Mouse (Mus musculus): ENCODE data around the gene Prkca. TPM values are rescaled to one million over a fixed set of nuclear protein-coding genes. Genes with fewer than 3 reads are reported as not detected.

The Prkca gene
- total and polyA plus RNA-seq, 3 experiments: 15.3 to 30.9 (median 19.9) TPM

DNA sequence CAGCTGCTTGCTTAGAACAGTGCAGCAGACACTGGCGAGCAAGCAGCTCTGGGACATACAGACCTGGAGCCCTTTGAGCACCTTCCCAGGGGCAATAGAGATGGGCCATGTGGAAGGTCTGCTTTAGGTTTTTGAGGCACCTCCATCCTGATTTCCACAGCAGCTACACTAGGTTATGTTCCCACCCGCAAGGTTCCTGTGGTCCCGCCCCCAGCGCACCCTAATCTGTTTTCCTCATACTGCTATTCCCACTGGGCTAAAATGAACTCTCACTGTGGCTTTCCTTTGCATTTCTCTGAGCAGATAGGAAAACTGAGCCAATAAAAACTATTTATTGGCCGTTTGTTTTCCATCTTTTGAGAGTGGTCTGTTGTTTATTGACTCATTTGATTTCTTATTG, 308.0 kb downstream of the Prkca start:
- H3K27me3 ChIP-seq (ENCODE audit: control insufficient read depth in 1 of 2, insufficient read depth in 2 of 2, low read length in 2 of 2): no peaks in the 10 kb centered on the region
- TF ChIP-seq ZKSCAN1 (IDR thresholded peaks at IDR 0.05; ENCODE audit: low read depth, low read length) (no peak), GATA1 (IDR thresholded peaks at IDR 0.05; ENCODE audit: low read depth, low read length) (no peak), GABPA (IDR thresholded peaks at IDR 0.05; ENCODE audit: low read depth, low read length) (no peak), CTCF (IDR thresholded peaks at IDR 0.05 in 2 of 3, conservative IDR thresholded peaks at IDR 0.05 in 1 of 3; ENCODE audit: control insufficient read depth in 1 of 3, insufficient read depth in 1 of 3, low read depth in 2 of 3, low read length in 3 of 3, poor library complexity in 1 of 3, severe bottlenecking in 1 of 3) (no peak), KAT2A (conservative IDR thresholded peaks at IDR 0.05; ENCODE audit: low read depth, low read length) (no peak), SIN3A (IDR thresholded peaks at IDR 0.05; ENCODE audit: low read length) (no peak), EP300 (IDR thresholded peaks at IDR 0.05; ENCODE audit: low read depth in 1 of 2, low read length in 2 of 2) (no peak), MAFK (IDR thresholded peaks at IDR 0.05; ENCODE audit: borderline replicate concordance, low read depth, low read length) (no peak), ETS1 (IDR thresholded peaks at IDR 0.05; ENCODE audit: low read depth, low read length) (no peak)
- no peaks in the 10 kb centered on the region for H3K36me3 ChIP-seq (ENCODE audit: control insufficient read depth in 1 of 2, insufficient read depth in 2 of 2, low read length in 2 of 2)
- H3K4me3 ChIP-seq (ENCODE audit: control insufficient read depth in 1 of 2, insufficient read depth in 1 of 2, low read depth in 2 of 2, low read length in 2 of 2): no peak overlapping the region
- H3K4me1 ChIP-seq (ENCODE audit: control insufficient read depth in 1 of 2, insufficient read depth in 2 of 2, low read length in 2 of 2): no peaks in the 10 kb centered on the region
- H3K27ac ChIP-seq (ENCODE audit: control insufficient read depth, low read depth, low read length): no peak overlapping the region
- DNase-seq (ENCODE audit: low read depth, low spot score): no peak
- H3K9me3 ChIP-seq (replicated peaks; ENCODE audit: insufficient read depth, low read length): no peaks in the 10 kb centered on the region
- no peaks in the 10 kb centered on the region for H3K79me2 ChIP-seq (ENCODE audit: control insufficient read depth, insufficient read depth, low read length, poor library complexity)
- no peak overlapping the region for H3K9ac ChIP-seq (ENCODE audit: control insufficient read depth, low read depth, low read length, poor library complexity, severe bottlenecking)

DNA sequence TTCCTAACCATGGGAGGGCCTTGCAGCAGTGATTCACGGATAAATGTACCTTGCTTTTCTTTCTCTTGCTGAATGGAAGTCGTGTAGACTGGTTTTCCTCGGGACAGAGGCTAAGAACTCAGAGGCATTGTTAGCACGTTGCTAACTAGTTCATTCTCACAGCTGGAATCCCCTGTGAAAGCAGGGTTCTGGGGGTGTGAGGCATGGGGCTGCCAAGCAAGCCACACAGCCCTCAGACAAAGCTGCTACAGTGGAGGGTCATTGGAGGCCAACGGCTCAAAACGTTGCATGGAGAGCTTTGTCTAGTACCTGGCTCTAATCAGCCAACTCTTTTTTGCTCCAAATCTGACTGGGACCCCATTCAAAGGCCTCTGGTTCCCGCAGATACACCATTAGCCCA, 309.4 kb downstream of the Prkca start:
- no peaks in the 10 kb centered on the region for H3K27me3 ChIP-seq (ENCODE audit: control insufficient read depth in 1 of 2, insufficient read depth in 2 of 2, low read length in 2 of 2)
- no peaks in the 10 kb centered on the region for H3K36me3 ChIP-seq (ENCODE audit: control insufficient read depth in 1 of 2, insufficient read depth in 2 of 2, low read length in 2 of 2)
- no peak overlapping the region for H3K9ac ChIP-seq (ENCODE audit: control insufficient read depth, low read depth, low read length, poor library complexity, severe bottlenecking)
- no peaks in the 10 kb centered on the region for H3K9me3 ChIP-seq (replicated peaks; ENCODE audit: insufficient read depth, low read length)
- H3K79me2 ChIP-seq (ENCODE audit: control insufficient read depth, insufficient read depth, low read length, poor library complexity): no peaks in the 10 kb centered on the region
- no peak for TF ChIP-seq EP300 (IDR thresholded peaks at IDR 0.05; ENCODE audit: low read depth in 1 of 2, low read length in 2 of 2)
- no peak for TF ChIP-seq ZNF384 (IDR thresholded peaks at IDR 0.05; ENCODE audit: low read depth, low read length)
- no peak for TF ChIP-seq RCOR1 (IDR thresholded peaks at IDR 0.05; ENCODE audit: low read depth, low read length)
- H3K4me3 ChIP-seq (ENCODE audit: control insufficient read depth in 1 of 2, insufficient read depth in 1 of 2, low read depth in 2 of 2, low read length in 2 of 2): no peak overlapping the region
- no peak overlapping the region for H3K27ac ChIP-seq (ENCODE audit: control insufficient read depth, low read depth, low read length)
- DNase-seq (ENCODE audit: low read depth, low spot score): no peak
- no peaks in the 10 kb centered on the region for H3K4me1 ChIP-seq (ENCODE audit: control insufficient read depth in 1 of 2, insufficient read depth in 2 of 2, low read length in 2 of 2)

DNA sequence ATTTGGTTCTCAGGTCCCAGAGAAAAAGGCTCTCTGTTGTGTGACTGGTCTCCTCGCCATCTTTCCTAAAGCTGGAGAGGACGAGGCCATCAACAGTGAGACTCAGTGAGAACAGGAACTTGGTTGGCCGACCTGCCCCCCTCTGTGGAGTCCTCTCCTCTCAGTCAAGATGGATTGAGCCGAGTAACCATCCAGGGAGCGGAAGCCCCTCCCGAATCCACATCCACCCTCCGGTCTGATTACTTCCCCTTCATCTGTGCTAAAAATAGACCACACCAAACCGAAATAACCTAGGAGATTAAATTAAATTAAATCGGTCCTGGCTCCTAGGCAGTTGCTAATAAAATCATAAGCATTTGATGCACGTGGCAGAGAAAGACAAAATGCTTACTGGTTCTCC, 311.2 kb downstream of the Prkca start:
- DNase-seq (ENCODE audit: low read depth, low spot score): no peak
- Histone ChIP-seq H3K9ac (ENCODE audit: control insufficient read depth, low read depth, low read length, poor library complexity, severe bottlenecking) (no peak overlapping the region), H3K9me3 (replicated peaks; ENCODE audit: insufficient read depth, low read length) (no peaks in the 10 kb centered on the region), H3K4me3 (ENCODE audit: control insufficient read depth in 1 of 2, insufficient read depth in 1 of 2, low read depth in 2 of 2, low read length in 2 of 2) (no peak overlapping the region), H3K27me3 (ENCODE audit: control insufficient read depth in 1 of 2, insufficient read depth in 2 of 2, low read length in 2 of 2) (no peaks in the 10 kb centered on the region), H3K4me1 (ENCODE audit: control insufficient read depth in 1 of 2, insufficient read depth in 2 of 2, low read length in 2 of 2) (no peaks in the 10 kb centered on the region; a peak in 1 of 4 replicates), H3K79me2 (ENCODE audit: control insufficient read depth, insufficient read depth, low read length, poor library complexity) (no peaks in the 10 kb centered on the region), H3K27ac (ENCODE audit: control insufficient read depth, low read depth, low read length) (no peak overlapping the region), H3K36me3 (ENCODE audit: control insufficient read depth in 1 of 2, insufficient read depth in 2 of 2, low read length in 2 of 2) (no peaks in the 10 kb centered on the region; a peak in 1 of 4 replicates)
- TF ChIP-seq GATA1 (IDR thresholded peaks at IDR 0.05; ENCODE audit: low read depth, low read length) (no peak), ZMIZ1 (IDR thresholded peaks at IDR 0.05; ENCODE audit: low read depth, low read length) (no peak), ELF1 (IDR thresholded peaks at IDR 0.05; ENCODE audit: low read depth, low read length) (no peak), TCF12 (IDR thresholded peaks at IDR 0.05; ENCODE audit: low read depth, low read length) (no peak), MYB (IDR thresholded peaks at IDR 0.05; ENCODE audit: low read depth, low read length) (no peak), CHD1 (IDR thresholded peaks at IDR 0.05; ENCODE audit: low read depth, low read length) (no peak), EP300 (IDR thresholded peaks at IDR 0.05; ENCODE audit: low read depth in 1 of 2, low read length in 2 of 2) (no peak), RAD21 (IDR thresholded peaks at IDR 0.05; ENCODE audit: low read depth, low read length) (no peak), ZC3H11A (IDR thresholded peaks at IDR 0.05; ENCODE audit: low read depth, low read length) (no peak), POLR2AphosphoS5 (IDR thresholded peaks at IDR 0.05; ENCODE audit: borderline replicate concordance, low read depth, low read length) (no peak), TBP (IDR thresholded peaks at IDR 0.05; ENCODE audit: low read depth, low read length) (no peak), NRF1 (IDR thresholded peaks at IDR 0.05; ENCODE audit: insufficient read depth, low read depth, low read length, poor library complexity, severe bottlenecking) (no peak), MAZ (IDR thresholded peaks at IDR 0.05; ENCODE audit: low read depth, low read length) (no peak), UBTF (IDR thresholded peaks at IDR 0.05; ENCODE audit: borderline replicate concordance, insufficient read depth, low read depth, low read length) (no peak)

Data from MEL (cell line).